Mouse (Mus musculus): ENCODE measurements around the gene Lrrc29.
A peak's percentile ranks its signal among the peaks of the same experiment; 100 is the strongest.

Lrrc29 gene

GRCm38 (mm10) chr8:105345061-105345975 is 19.2 kb upstream of the Lrrc29 start:
- DNase-seq (ENCODE audit: inconsistent age in 2 of 2, low spot score in 1 of 2), result peak; percentile 67 to 74

- DNase-seq (ENCODE audit: inconsistent age in 2 of 2, low spot score in 1 of 2), result no peak
Observed at GRCm38 (mm10) chr8:105343791-105344574, 17.9 kb upstream of the Lrrc29 start.

GRCm38 (mm10) chr8:105342768-105343167 is 16.7 kb upstream of the Lrrc29 start:
- DNase-seq (ENCODE audit: inconsistent age in 2 of 2, low spot score in 1 of 2), result no peak

GRCm38 (mm10) chr8:105341399-105341798 is 15.3 kb upstream of the Lrrc29 start:
- no peak for DNase-seq (ENCODE audit: inconsistent age in 2 of 2, low spot score in 1 of 2)

GRCm38 (mm10) chr8:105339886-105340635 is 14.0 kb upstream of the Lrrc29 start:
- peak in 1 of 2 experiments; percentile 42 for DNase-seq (ENCODE audit: inconsistent age in 2 of 2, low spot score in 1 of 2)

GRCm38 (mm10) chr8:105338992-105339391 is 12.9 kb upstream of the Lrrc29 start:
- DNase-seq (ENCODE audit: inconsistent age in 2 of 2, low spot score in 1 of 2), result no peak

GRCm38 (mm10) chr8:105336373-105337130 is 10.5 kb upstream of the Lrrc29 start:
- DNase-seq (ENCODE audit: inconsistent age in 2 of 2, low spot score in 1 of 2), result peak in 1 of 2 experiments; percentile 36

GRCm38 (mm10) chr8:105332523-105332922 is 6.4 kb upstream of the Lrrc29 start:
- DNase-seq (ENCODE audit: inconsistent age in 2 of 2, low spot score in 1 of 2), result no peak

GRCm38 (mm10) chr8:105331931-105332330 is 5.9 kb upstream of the Lrrc29 start:
- no peak for DNase-seq (ENCODE audit: inconsistent age in 2 of 2, low spot score in 1 of 2)

- DNase-seq (ENCODE audit: inconsistent age in 2 of 2, low spot score in 1 of 2), result no peak
Observed at GRCm38 (mm10) chr8:105331469-105331868, 5.4 kb upstream of the Lrrc29 start.

GRCm38 (mm10) chr8:105330325-105330724 is 4.2 kb upstream of the Lrrc29 start:
- DNase-seq (ENCODE audit: inconsistent age in 2 of 2, low spot score in 1 of 2), result no peak

GRCm38 (mm10) chr8:105326968-105327367 is 890 bp upstream of the Lrrc29 start:
- DNase-seq (ENCODE audit: inconsistent age in 2 of 2, low spot score in 1 of 2), result no peak

- no peak for DNase-seq (ENCODE audit: inconsistent age in 2 of 2, low spot score in 1 of 2)
Observed at GRCm38 (mm10) chr8:105325641-105326093, 411 bp downstream of the Lrrc29 start.

- no peak for DNase-seq (ENCODE audit: inconsistent age in 2 of 2, low spot score in 1 of 2)
Observed at GRCm38 (mm10) chr8:105323183-105323582, 2.9 kb downstream of the Lrrc29 start.

GRCm38 (mm10) chr8:105318662-105319190 is 7.4 kb downstream of the Lrrc29 start:
- no peak for DNase-seq (ENCODE audit: inconsistent age in 2 of 2, low spot score in 1 of 2)

GRCm38 (mm10) chr8:105317941-105318340 is 8.1 kb downstream of the Lrrc29 start:
- DNase-seq (ENCODE audit: inconsistent age in 2 of 2, low spot score in 1 of 2), result peak; percentile 53 to 64

GRCm38 (mm10) chr8:105315073-105315769 is 10.9 kb downstream of the Lrrc29 start:
- DNase-seq (ENCODE audit: inconsistent age in 2 of 2, low spot score in 1 of 2), result no peak

- DNase-seq (ENCODE audit: inconsistent age in 2 of 2, low spot score in 1 of 2), result no peak
Observed at GRCm38 (mm10) chr8:105313622-105314402, 12.3 kb downstream of the Lrrc29 start.

All from adrenal gland, adult (tissue).